ENCODE assay signal across 27 mouse cellular contexts in the genomic region with DNA sequence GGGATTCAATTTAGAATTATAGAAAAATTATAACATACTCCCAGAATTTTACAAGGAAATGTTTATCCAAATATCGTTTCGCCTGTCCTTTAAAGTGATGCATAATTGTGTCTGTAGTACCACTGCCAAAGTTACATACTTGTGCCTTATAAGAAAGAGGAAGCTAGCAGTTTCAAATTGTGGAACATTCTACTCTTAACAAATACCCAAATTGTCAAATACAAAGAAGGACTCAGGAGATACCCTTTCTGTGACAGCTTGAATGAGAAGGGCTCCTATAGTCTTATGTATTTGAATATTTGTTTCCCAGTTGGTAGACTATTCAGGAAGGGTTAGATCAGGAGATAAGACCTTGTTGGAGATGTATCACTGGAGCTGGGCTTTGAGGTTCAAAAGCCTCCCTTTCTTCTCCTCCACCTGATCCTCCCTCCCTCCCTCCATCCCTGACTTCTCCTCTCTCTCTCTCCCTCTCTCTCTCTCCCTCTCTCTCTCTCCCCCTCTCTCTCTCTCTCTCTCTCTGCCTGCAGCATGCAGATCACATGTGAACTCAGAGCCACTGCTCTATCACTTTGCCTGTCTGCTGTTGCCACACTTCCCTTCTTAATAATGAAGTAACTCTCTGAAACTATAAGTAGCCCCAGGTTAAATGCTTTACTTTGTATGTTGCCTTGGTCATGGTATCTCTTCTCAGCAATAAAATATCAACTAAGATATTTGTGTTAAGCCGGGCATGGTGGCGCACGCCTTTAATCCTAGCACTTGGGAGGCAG.
A peak's percentile ranks its signal among the peaks of the same experiment; 100 is the strongest.
DNase-seq lines count a peak whose midpoint lies in the region; ATAC-seq and TF ChIP-seq lines count a peak whose summit lies in the region.
"Had no signal": no experiment of that assay in that cellular context is flagged by ENCODE, and none has a peak within 500 bp of the region (broad histone marks: within the 10 kb centered on the region; RNA-seq: fewer than 3 reads in every experiment).

No protein-coding gene starts in this region.

- peaks cover 18% of the 10 kb centered on the region for H3K4me1 ChIP-seq in liver, embryonic 16.5 days (ENCODE audit: control insufficient read depth, low read depth, low read length)
- peaks cover 10% of the 10 kb centered on the region for H3K4me1 ChIP-seq in liver, embryonic 11.5 days (replicated peaks; ENCODE audit: control insufficient read depth, insufficient read depth, low read length)
- H3K4me1 ChIP-seq in bone marrow macrophage, adult 2 months (ENCODE audit: control insufficient read depth, insufficient read depth, low read length): peaks cover 37% of the 10 kb centered on the region
- H3K4me1 ChIP-seq in intestine, embryonic 16.5 days (ENCODE audit: control insufficient read depth, insufficient read depth, low read length): peaks cover 12% of the 10 kb centered on the region
- H3K4me1 ChIP-seq: embryonic facial prominence, embryonic 12.5 days; embryonic facial prominence, embryonic 15.5 days had no signal

- no peak overlapping the region for H3K27ac ChIP-seq in liver, embryonic 16.5 days (ENCODE audit: low read length)
- no peak overlapping the region for H3K27ac ChIP-seq in liver, embryonic 11.5 days (ENCODE audit: low read depth, low read length)
- peak overlapping the region; percentile 17; the same call in 1 of the 2 replicates for H3K27ac ChIP-seq in bone marrow macrophage, adult 2 months (ENCODE audit: insufficient read depth, low read depth, low read length)
- no peak overlapping the region for H3K27ac ChIP-seq in intestine, embryonic 16.5 days (ENCODE audit: low read length)
- H3K27ac ChIP-seq: embryonic facial prominence, embryonic 12.5 days; embryonic facial prominence, embryonic 15.5 days; gastrocnemius, adult 2 months; heart, embryonic 13.5 days; hindbrain, embryonic 13.5 days; intestine, embryonic 15.5 days had no signal

- H3K36me3 ChIP-seq in liver, embryonic 16.5 days (ENCODE audit: control insufficient read depth, insufficient read depth): no peaks in the 10 kb centered on the region
- no peaks in the 10 kb centered on the region for H3K36me3 ChIP-seq in liver, embryonic 11.5 days (ENCODE audit: control insufficient read depth, insufficient read depth, low read length)
- H3K36me3 ChIP-seq in splenic B cell, adult 2 months (ENCODE audit: control insufficient read depth, insufficient read depth, low read length, poor library complexity, severe bottlenecking): no peaks in the 10 kb centered on the region
- H3K36me3 ChIP-seq in intestine, embryonic 16.5 days (ENCODE audit: control insufficient read depth, insufficient read depth, low read length): no peaks in the 10 kb centered on the region
- H3K36me3 ChIP-seq: embryonic facial prominence, embryonic 12.5 days; heart, embryonic 13.5 days; hindbrain, embryonic 13.5 days; intestine, embryonic 15.5 days had no signal

- no peak for TF ChIP-seq CTCF in bone marrow macrophage, adult 2 months (IDR thresholded peaks at IDR 0.05; ENCODE audit: low read depth, low read length)

- H3K4me2 ChIP-seq in liver, embryonic 16.5 days (ENCODE audit: low read depth, low read length): 0 out of 2 replicates have a peak overlapping the region, but pooled peaks have one; percentile 5
- no peak overlapping the region for H3K4me2 ChIP-seq in liver, embryonic 11.5 days
- no peak overlapping the region for H3K4me2 ChIP-seq in intestine, embryonic 16.5 days (ENCODE audit: low read depth, low read length)
- H3K4me2 ChIP-seq: embryonic facial prominence, embryonic 12.5 days; embryonic facial prominence, embryonic 15.5 days; heart, embryonic 13.5 days; hindbrain, embryonic 13.5 days; intestine, embryonic 15.5 days had no signal

- no peak overlapping the region for H3K9ac ChIP-seq in liver, embryonic 16.5 days (ENCODE audit: low read depth, low read length)
- no peak overlapping the region for H3K9ac ChIP-seq in liver, embryonic 11.5 days (ENCODE audit: low read depth, low read length)
- H3K9ac ChIP-seq in intestine, embryonic 16.5 days (ENCODE audit: low read depth, low read length): no peak overlapping the region
- H3K9ac ChIP-seq: embryonic facial prominence, embryonic 12.5 days; embryonic facial prominence, embryonic 15.5 days; forebrain, postnatal 0 days; heart, embryonic 13.5 days; hindbrain, embryonic 13.5 days; intestine, embryonic 15.5 days had no signal

- H3K27me3 ChIP-seq in liver, embryonic 16.5 days (ENCODE audit: control insufficient read depth, insufficient read depth, low read depth, low read length): no peaks in the 10 kb centered on the region
- H3K27me3 ChIP-seq in liver, embryonic 11.5 days (replicated peaks; ENCODE audit: control insufficient read depth, insufficient read depth, low read length): no peaks in the 10 kb centered on the region
- H3K27me3 ChIP-seq in splenic B cell, adult 2 months (ENCODE audit: control insufficient read depth, insufficient read depth, low read length, poor library complexity, severe bottlenecking): no peaks in the 10 kb centered on the region
- H3K27me3 ChIP-seq in intestine, embryonic 16.5 days (replicated peaks; ENCODE audit: control insufficient read depth, insufficient read depth, low read length): no peaks in the 10 kb centered on the region
- H3K27me3 ChIP-seq: embryonic facial prominence, embryonic 12.5 days; embryonic facial prominence, embryonic 15.5 days; heart, embryonic 13.5 days; hindbrain, embryonic 13.5 days; intestine, embryonic 15.5 days had no signal

- TF ChIP-seq POLR2A in bone marrow macrophage, adult 2 months (IDR thresholded peaks at IDR 0.05; ENCODE audit: borderline replicate concordance, low read depth, low read length): no peak

- no peak for ATAC-seq in liver, embryonic 16.5 days (ENCODE audit: low read depth)
- ATAC-seq in liver, embryonic 11.5 days (replicated peaks; ENCODE audit: low FRiP score): no peak
- peak; percentile 31 to 38; a peak in 2 of 4 replicates for ATAC-seq in hematopoietic stem cell, adult 5-6 weeks (replicated peaks in 1 of 2; ENCODE audit: insufficient read depth in 1 of 2, low FRiP score in 2 of 2, low TSS enrichment in 1 of 2, low read depth in 1 of 2, poor library complexity in 2 of 2, severe bottlenecking in 2 of 2)
- no peak for ATAC-seq in intestine, embryonic 16.5 days
- ATAC-seq: forebrain, embryonic 14.5 days; forebrain, postnatal 0 days; hindbrain, embryonic 16.5 days; intestine, embryonic 15.5 days had no signal

- no peak for DNase-seq in liver, embryonic 11.5 days (ENCODE audit: low spot score)
- peak; percentile 39 for DNase-seq in splenic B cell, adult 2 months (ENCODE audit: low read depth, low spot score)
- DNase-seq in gastrocnemius, postnatal 14 days: no peak
- no peak for DNase-seq in gastrocnemius, postnatal 4 days (ENCODE audit: low spot score in 2 of 2)
- DNase-seq: adrenal gland, adult 2 months; adrenal gland, postnatal 14 days; cerebellum, adult 11-12 months; cerebellum, adult 8-10 months; cerebellum, postnatal 10 days; forebrain, postnatal 0 days; gastrocnemius, adult 2 months; gastrocnemius, postnatal 25 days; heart, adult 11 months; heart, postnatal 14 days; heart, postnatal 4 days; kidney, adult 18-20 months had no signal

- intact Hi-C loops in gastrocnemius, postnatal 14 days (cut with DNase I; ENCODE audit: low total_unique reads): no loop called here

- no peak overlapping the region for H3K4me3 ChIP-seq in liver, embryonic 16.5 days (ENCODE audit: low read depth, low read length)
- no peak overlapping the region for H3K4me3 ChIP-seq in liver, embryonic 11.5 days (ENCODE audit: low read depth, low read length)
- H3K4me3 ChIP-seq in bone marrow macrophage, adult 2 months (ENCODE audit: insufficient read depth, low read length): no peak overlapping the region
- no peak overlapping the region for H3K4me3 ChIP-seq in intestine, embryonic 16.5 days (ENCODE audit: low read length)
- H3K4me3 ChIP-seq: embryonic facial prominence, embryonic 12.5 days; embryonic facial prominence, embryonic 15.5 days; gastrocnemius, adult 2 months; heart, embryonic 13.5 days; hindbrain, embryonic 13.5 days; intestine, embryonic 15.5 days had no signal

- H3K9me3 ChIP-seq in liver, embryonic 16.5 days (replicated peaks; ENCODE audit: control insufficient read depth, low read length): no peaks in the 10 kb centered on the region
- H3K9me3 ChIP-seq in liver, embryonic 11.5 days (ENCODE audit: control insufficient read depth, low read length): no peaks in the 10 kb centered on the region
- no peaks in the 10 kb centered on the region for H3K9me3 ChIP-seq in intestine, embryonic 16.5 days (ENCODE audit: control insufficient read depth, low read length)
- H3K9me3 ChIP-seq: embryonic facial prominence, embryonic 12.5 days; embryonic facial prominence, embryonic 15.5 days; heart, embryonic 13.5 days; hindbrain, embryonic 13.5 days; intestine, embryonic 15.5 days had no signal

- 73% methylated on average over 5 of the region's 5 CpGs for WGBS in liver, embryonic 16.5 days (ENCODE audit: insufficient replicate concordance)
- WGBS in liver, embryonic 11.5 days: 88% methylated on average over 5 of the region's 5 CpGs
- 88% methylated on average over 5 of the region's 5 CpGs for WGBS in intestine, embryonic 16.5 days

Comparison
In these comparisons a context has a peak if more than half of its experiments do, and no peak if none do; other contexts are left out.
1. ATAC-seq: peak in hematopoietic stem cell, adult 5-6 weeks (2 of 2); none in liver, embryonic 16.5 days (single experiment), liver, embryonic 11.5 days (single experiment) and intestine, embryonic 16.5 days (single experiment).